Mouse (Mus musculus): Measurements from ENCODE around the gene Gapvd1. TPM values are rescaled to one million over a fixed set of nuclear protein-coding genes. Genes with fewer than 3 reads are reported as not detected.

Gene Gapvd1
- total RNA-seq (2023), result 110 TPM

DNA sequence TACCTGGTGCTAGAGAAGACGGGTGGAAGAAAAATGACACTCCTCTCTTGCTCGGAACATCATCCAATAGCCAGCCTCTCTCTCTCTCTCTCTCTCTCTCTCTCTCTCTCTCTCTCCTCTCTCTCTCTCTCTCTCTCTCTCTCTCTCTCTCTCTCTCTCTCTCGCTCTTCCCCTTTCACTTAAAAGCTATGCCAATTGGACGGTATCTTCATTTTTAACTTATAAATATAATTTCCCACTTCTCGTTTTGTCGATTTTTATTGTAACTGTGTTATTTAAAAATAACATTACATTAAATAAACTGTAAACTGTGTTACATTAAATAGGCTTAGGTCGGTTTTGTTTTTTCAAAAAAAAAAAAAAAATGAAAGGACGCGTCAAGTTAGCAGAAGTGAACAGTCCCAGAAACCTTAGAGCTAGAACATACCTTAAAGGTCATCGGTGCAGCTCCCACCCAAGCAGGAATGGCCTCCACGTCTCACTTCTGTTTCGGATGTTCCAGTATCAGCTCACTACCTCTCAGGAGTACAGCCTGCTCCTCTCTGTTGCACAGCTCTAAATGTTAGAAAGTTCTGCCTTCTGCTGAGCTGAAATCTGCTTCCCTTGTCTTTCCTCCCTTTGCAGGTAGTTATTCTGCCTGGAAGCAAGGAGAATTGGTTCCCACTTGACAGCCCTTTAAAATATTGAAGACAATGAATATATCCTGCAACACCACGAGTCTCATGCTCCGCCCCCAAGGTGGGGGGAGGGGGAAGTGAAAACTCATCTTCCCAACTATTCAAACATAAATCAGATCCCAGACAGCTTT, at the start of gene Gapvd1:
TSS of gene Gapvd1 (minus strand) at position 682 of the 808 bp plus-strand sequence.

DNA sequence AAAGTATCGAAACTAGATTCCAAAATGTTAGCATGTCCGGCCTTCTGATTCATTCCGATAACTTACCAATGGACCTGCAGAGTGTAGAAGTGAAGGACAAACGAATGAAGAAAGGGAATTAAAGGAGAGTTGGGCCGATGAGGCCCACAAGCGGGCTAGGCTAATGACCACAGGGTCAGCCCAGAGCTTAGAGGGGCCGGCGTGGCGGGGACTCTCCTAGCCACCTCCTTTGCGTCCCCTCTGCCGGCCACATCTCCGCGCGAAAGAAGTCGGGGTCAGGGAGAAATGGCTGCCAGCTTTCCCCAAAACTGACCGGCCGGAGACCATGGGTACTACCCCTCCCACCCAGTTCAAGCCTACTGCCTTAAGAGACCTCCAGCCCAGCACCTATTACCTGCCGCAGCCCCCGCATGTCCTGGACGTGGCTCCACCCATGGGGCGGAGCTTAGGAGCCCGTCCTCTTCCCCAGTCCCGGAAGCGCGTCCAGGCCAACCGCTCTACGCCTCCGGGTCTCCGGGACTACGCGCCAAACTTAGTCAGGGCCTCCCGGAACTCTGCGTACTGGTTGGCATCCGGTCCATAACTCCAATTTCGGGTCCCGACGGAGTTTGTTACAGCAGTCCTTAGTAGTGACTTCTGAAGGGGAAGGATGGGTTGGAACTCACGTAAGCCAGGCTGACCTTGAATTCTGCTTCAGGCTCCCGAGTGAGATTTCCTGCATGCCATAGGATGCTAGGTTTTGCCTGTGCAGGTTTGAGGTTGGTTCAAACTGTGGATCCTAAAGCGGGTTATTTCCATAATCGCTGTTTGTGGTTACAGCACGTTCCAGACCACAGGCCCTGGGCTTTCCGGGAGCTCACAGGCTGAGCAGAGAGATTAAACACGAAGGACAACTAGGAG, 44.6 kb upstream of the Gapvd1 start, which contains the start of gene Rabepk:
TSS of gene Rabepk (minus strand) at position 556 of the 900 bp plus-strand sequence.

DNA sequence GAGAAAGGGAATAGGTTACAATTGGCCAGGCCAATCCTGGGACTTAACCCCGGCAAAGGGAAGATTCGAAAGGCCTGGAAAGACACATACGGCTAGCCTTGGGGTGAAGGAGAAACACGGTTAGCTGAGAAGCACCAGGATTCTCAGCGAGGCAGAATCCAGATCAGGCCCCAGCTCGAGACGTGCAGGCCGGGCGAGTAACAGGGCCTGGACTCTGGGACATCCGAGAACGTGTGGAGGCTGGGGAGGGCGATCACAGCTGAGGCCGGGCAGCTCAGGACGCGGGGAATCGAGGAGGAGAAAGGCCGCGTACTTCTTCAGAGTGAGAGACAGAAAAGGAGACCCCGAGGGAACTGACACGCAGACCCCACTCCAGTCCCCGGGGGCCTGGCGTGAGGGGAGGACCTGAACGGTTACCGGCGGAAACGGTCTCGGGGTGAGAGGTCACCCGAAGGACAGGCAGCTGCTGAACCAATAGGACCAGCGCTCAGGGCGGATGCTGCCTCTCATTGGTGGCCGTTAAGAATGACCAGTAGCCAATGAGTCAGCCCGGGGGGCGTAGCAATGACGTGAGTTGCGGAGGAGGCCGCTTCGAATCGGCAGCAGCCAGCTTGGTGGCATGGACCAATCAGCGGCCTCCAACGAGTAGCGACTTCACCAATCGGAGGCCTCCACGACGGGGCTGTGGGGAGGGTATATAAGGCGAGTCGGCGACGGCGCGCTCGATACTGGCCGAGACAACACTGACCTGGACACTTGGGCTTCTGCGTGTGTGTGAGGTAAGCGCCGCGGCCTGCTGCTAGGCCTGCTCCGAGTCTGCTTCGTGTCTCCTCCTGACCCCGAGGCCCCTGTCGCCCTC, 16.6 kb upstream of the Gapvd1 start, which contains the start of gene Hspa5:
TSS of gene Hspa5 (plus strand) at position 603 of the 859 bp plus-strand sequence.

Other genes starting within 250 kb of the Gapvd1 start
- 500 TPM for gene Hspa5, start 16.7 kb upstream of the Gapvd1 start, total RNA-seq (2023)
- 16.4 TPM for gene Rabepk, start 44.7 kb upstream of the Gapvd1 start, total RNA-seq (2023)
- gene Fbxw2, start 71.1 kb upstream of the Gapvd1 start, total RNA-seq (2023), result 100 TPM
- gene Gm34653, start 77.8 kb upstream of the Gapvd1 start, total RNA-seq (2023), result not detected
- not detected for gene Cutal, start 119.2 kb upstream of the Gapvd1 start, total RNA-seq (2023)
- gene Psmd5, start 119.7 kb upstream of the Gapvd1 start, total RNA-seq (2023), result 28.4 TPM
- gene Phf19, start 158.8 kb upstream of the Gapvd1 start, total RNA-seq (2023), result 3.3 TPM
- 218 TPM for gene Traf1, start 206.5 kb upstream of the Gapvd1 start, total RNA-seq (2023)